Mouse (Mus musculus) c-Kit-negative CD71-positive TER-119-positive erythroid progenitor cells, embryonic 14.5 days (primary cell): ENCODE data around the gene Vmn1r143.
"Not testable (repeated sequence)": the region's sequence is repeated elsewhere in the genome, so short reads cannot be mapped to it uniquely, and the experiment has no call there.

Experiments
- DNase-seq: peaks from one replicate; pipeline ENCODE4 v3.0.0-alpha.2; 2013; ENCODE audit warnings: low read depth, low spot score

Gene Vmn1r143

GRCm38 (mm10) chr7:22189077-22189476 lies at the start of gene Vmn1r143:
TSS of gene Vmn1r143 (plus strand) at chr7:22189377.
- not testable (repeated sequence) for DNase-seq

GRCm38 (mm10) chr7:22163935-22164334 lies 25.2 kb upstream of the Vmn1r143 start, which contains the start of gene Vmn1r142:
TSS of gene Vmn1r142 (minus strand) at chr7:22164035.
- DNase-seq, result not testable (repeated sequence)

GRCm38 (mm10) chr7:22201164-22201563 lies 12.0 kb downstream of the Vmn1r143 start, which contains the start of gene Gm8653:
TSS of gene Gm8653 (minus strand) at chr7:22201264.
- DNase-seq, result not testable (repeated sequence)

- DNase-seq, result not testable (repeated sequence)
Observed at GRCm38 (mm10) chr7:22229384-22229783, 40.2 kb downstream of the Vmn1r143 start, which contains the start of gene Gm8453. TSS of gene Gm8453 (minus strand) at chr7:22229484.
